Mouse (Mus musculus) liver, adult 2 months (tissue): ENCODE results near the gene Whamm.

Experiments used
- CTCF ChIP-seq: fragments of 200-500 bp; IDR thresholded peaks from 2 replicates; pipeline ENCODE4 v1.5.1; 2011; ENCODE audit warnings: low read depth, low read length, control low read depth
- POLR2A ChIP-seq: fragments of 200-500 bp; IDR thresholded peaks from 2 replicates; pipeline ENCODE4 v1.6.1; 2011; ENCODE audit warnings: low read length, control low read depth; ENCODE audit not compliant: insufficient read depth; ENCODE audit errors: extremely low read depth

GRCm38 (mm10) chr7:81605489-81605888 is 34.4 kb downstream of the Whamm start:
- TF ChIP-seq CTCF: no peak
- no peak for TF ChIP-seq POLR2A
